Mouse (Mus musculus) hindbrain, embryonic 13.5 days (tissue): ENCODE data around the gene Brcc3. TPM values are rescaled to one million over a fixed set of nuclear protein-coding genes. Genes with fewer than 3 reads are reported as not detected.

ENCODE experiments used
- ATAC-seq: fragments of 200-750 bp; cut with Nextera tagmentation; 2 replicates; pipeline ENCODE4 v1.8.0; 2017; ENCODE audit warnings: moderate TSS enrichment; ENCODE audit not compliant: low FRiP score
- H3K27ac ChIP-seq: fragments of 300-500 bp; sonication (generic); 2 replicates; pipeline ENCODE4 v1.5.1; 2015; ENCODE audit warnings: inconsistent platforms, mild to moderate bottlenecking, moderate library complexity
- H3K27me3 ChIP-seq: fragments of 300-500 bp; sonication (generic); 2 replicates; pipeline ENCODE4 v1.6.1; 2015; ENCODE audit warnings: mild to moderate bottlenecking, inconsistent platforms
- H3K36me3 ChIP-seq: fragments of 300-500 bp; sonication (generic); 2 replicates; pipeline ENCODE4 v1.6.1; 2015; ENCODE audit warnings: mild to moderate bottlenecking, inconsistent platforms
- H3K4me1 ChIP-seq: fragments of 300-500 bp; sonication (generic); replicated peaks from 2 replicates; pipeline ENCODE4 v1.6.1; 2015; ENCODE audit warnings: inconsistent platforms
- H3K4me2 ChIP-seq: fragments of 300-500 bp; sonication (generic); 2 replicates; pipeline ENCODE4 v1.6.1; 2015; ENCODE audit warnings: inconsistent platforms, mild to moderate bottlenecking, moderate library complexity
- H3K4me3 ChIP-seq: fragments of 300-500 bp; sonication (generic); 2 replicates; pipeline ENCODE4 v1.5.1; 2015; ENCODE audit warnings: mild to moderate bottlenecking, inconsistent platforms
- H3K9ac ChIP-seq: fragments of 300-500 bp; sonication (generic); 2 replicates; pipeline ENCODE4 v1.6.1; 2015; ENCODE audit warnings: mild to moderate bottlenecking, inconsistent platforms
- H3K9me3 ChIP-seq: fragments of 300-500 bp; sonication (generic); 2 replicates; pipeline ENCODE4 v1.6.1; 2016; ENCODE audit warnings: inconsistent platforms
- WGBS: fragments of 180-500 bp; shearing (Covaris S2); methylation state at CpG from one replicate; pipeline ENCODE4 v1.1.7; 2015; 5-methylcytosine and 5-hydroxymethylcytosine counted together
- polyA plus RNA-seq: library from polyadenylated mRNA; unstranded; fragments of >200 nt; fragmentation: Nextera tagmentation; extraction: Ambion mirVana; gene quantifications from 2 replicates; pipeline ENCODE4 v1.2.1, GENCODE M21; 2015

Gene Brcc3
- polyA plus RNA-seq: 53.6 and 57.8 TPM in 2 replicates

- Histone ChIP-seq H3K9me3 (no peaks in the 10 kb centered on the region), H3K27ac (peak within 1 kb of the TSS; percentile 91), H3K9ac (peak within 1 kb of the TSS; percentile 68), H3K4me3 (peak within 1 kb of the TSS; percentile 50), H3K4me1 (no peaks in the 10 kb centered on the region), H3K27me3 (no peaks in the 10 kb centered on the region), H3K4me2 (peak within 1 kb of the TSS; percentile 54), H3K36me3 (no peaks in the 10 kb centered on the region)
- 16% methylated on average over 52 of the region's 52 CpGs for WGBS
- ATAC-seq: peak; percentile 100
Observed at GRCm38 (mm10) chrX:75415936-75416785, at the start of gene Brcc3, which contains the start of the genes Cmc4 and Mtcp1. Gene Brcc3 (plus strand): TSS chrX:75416628. Gene Cmc4 (minus strand): TSS chrX:75416584. Gene Mtcp1 (minus strand): TSS chrX:75416588.

DNA sequence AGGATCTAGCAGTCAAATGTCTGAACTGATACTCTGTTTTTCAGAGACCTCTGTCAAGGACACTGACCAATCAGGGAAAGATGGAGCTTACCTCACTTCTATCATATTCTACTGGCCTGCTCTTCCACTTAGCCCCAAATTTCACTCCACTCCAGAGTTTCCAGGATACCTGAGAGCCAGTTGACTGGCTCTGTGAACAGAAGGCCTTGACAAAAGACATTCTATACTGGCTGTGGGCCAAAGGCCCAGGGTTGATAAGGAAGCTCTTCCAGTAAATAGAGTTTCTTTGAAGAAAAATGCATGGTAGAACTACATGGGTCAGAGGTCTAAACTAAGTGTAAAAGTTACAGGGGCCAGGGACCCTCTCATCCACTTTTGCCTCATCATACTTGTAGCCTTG is 46.2 kb upstream of the Brcc3 start:
- Histone ChIP-seq H3K27ac (no peak overlapping the region), H3K9me3 (no peaks in the 10 kb centered on the region), H3K9ac (no peak overlapping the region), H3K4me2 (no peak overlapping the region), H3K4me3 (no peak overlapping the region), H3K4me1 (no peaks in the 10 kb centered on the region), H3K36me3 (no peaks in the 10 kb centered on the region), H3K27me3 (no peaks in the 10 kb centered on the region)
- ATAC-seq: no peak

DNA sequence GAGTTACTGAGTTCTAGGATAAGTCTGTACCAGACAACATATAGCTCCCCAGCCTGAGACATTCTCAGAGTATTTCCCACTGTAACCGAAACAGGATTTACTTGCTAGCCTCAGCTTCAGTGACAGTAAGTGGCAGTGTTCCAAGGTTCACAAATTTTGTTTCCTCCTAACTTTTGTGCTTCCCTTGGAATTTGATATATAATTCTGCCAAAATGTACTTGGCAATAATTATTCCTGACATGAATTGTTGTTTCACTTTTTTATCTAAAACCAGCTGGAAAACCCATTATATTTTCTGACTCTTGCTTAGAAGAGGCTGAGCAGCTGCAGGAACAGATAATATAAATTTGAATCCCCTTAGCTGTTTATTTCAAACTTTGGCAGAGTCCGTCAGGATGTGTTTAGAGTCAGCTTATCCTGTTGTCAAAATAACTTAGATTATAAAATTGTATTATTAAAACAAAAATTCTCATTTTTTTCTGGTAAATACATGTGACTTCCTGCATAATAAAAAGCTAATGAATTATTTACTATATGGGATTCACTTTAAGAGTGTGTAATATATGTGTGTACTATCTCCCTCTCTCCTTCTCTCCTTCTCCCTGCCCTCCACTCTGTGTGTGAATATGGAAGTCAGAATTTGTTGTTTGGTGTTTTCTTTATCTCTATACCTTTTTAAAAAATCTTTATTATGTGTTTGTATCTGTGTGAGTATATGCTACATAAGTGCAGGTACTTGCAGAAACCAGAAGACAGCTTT is 43.6 kb upstream of the Brcc3 start:
- H3K4me2 ChIP-seq: no peak overlapping the region
- no peak overlapping the region for H3K9ac ChIP-seq
- H3K9me3 ChIP-seq: no peaks in the 10 kb centered on the region
- 83% methylated on average over 2 of the region's 2 CpGs for WGBS
- no peaks in the 10 kb centered on the region for H3K4me1 ChIP-seq
- no peaks in the 10 kb centered on the region for H3K27me3 ChIP-seq
- no peak overlapping the region for H3K4me3 ChIP-seq
- ATAC-seq: no peak
- no peak overlapping the region for H3K27ac ChIP-seq
- H3K36me3 ChIP-seq: no peaks in the 10 kb centered on the region

- no peak overlapping the region for H3K4me2 ChIP-seq
- no peaks in the 10 kb centered on the region for H3K9me3 ChIP-seq
- ATAC-seq: no peak
- no peak overlapping the region for H3K9ac ChIP-seq
- H3K27me3 ChIP-seq: no peaks in the 10 kb centered on the region
- no peaks in the 10 kb centered on the region for H3K36me3 ChIP-seq
- H3K4me1 ChIP-seq: no peaks in the 10 kb centered on the region
- H3K4me3 ChIP-seq: no peak overlapping the region
- no peak overlapping the region for H3K27ac ChIP-seq
Observed at GRCm38 (mm10) chrX:75376815-75377214, 39.6 kb upstream of the Brcc3 start.

GRCm38 (mm10) chrX:75381176-75381575 is 35.3 kb upstream of the Brcc3 start:
- Histone ChIP-seq H3K36me3 (no peaks in the 10 kb centered on the region), H3K4me3 (no peak overlapping the region), H3K27ac (no peak overlapping the region), H3K4me1 (no peaks in the 10 kb centered on the region), H3K27me3 (no peaks in the 10 kb centered on the region), H3K9ac (no peak overlapping the region), H3K9me3 (no peaks in the 10 kb centered on the region), H3K4me2 (no peak overlapping the region)
- WGBS: 94% methylated on average over 1 of the region's 1 CpGs
- ATAC-seq: no peak

DNA sequence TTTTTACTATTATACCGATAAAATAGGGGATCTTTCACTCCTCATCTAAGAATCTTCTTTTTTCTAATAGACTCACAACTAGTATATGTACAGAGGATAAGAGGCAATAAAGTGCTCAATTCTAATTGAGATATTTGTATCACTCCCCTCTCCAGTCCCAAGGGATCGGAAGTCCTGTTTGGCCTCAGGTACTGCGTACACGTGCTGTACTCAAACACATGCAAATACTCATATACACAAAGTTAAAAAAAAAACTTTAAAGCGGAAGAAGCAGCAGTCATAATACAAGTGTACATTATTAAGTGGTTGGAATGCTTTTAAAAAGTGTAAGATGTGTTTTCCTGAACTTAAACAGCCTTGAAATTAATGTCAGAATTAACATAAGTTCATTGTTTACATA is 34.7 kb upstream of the Brcc3 start:
- Histone ChIP-seq H3K9ac (0 out of 2 replicates have a peak overlapping the region, but pooled peaks have one; percentile 73), H3K4me1 (no peaks in the 10 kb centered on the region), H3K4me3 (peak overlapping the region; percentile 53), H3K27ac (no peak overlapping the region), H3K27me3 (no peaks in the 10 kb centered on the region), H3K4me2 (peak overlapping the region; percentile 51), H3K36me3 (no peaks in the 10 kb centered on the region), H3K9me3 (no peaks in the 10 kb centered on the region)
- peak; percentile 10; the same call in 1 of the 2 replicates for ATAC-seq
- 74% methylated on average over 5 of the region's 5 CpGs for WGBS

DNA sequence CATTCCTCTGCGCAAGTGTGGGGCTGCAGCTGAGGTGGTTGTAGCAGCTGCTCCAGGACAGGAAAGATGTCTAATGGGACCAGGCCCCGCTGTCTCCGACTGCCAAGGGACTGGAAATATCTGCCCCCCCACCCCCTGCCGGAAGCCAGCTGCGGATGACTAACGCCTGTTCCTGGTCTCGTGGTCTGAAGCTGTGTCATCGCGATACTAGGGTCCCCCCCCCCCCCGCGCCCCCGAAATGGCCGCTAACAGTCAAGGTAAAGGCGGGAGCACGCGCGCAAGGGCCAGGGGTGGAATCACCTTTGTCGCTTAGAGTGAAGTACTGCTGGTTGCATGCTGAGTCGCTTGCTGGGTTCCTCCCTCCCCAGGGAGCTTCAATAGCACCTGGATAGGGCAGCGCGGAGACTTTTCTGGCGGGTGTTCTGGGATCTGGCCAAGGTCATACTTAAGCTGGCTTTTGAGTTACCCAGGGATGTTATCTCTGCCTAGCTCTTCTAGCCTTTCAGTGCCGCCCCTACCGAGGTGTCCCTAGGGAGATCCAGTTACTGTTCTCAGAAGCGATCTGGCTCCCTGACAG is 34.1 kb upstream of the Brcc3 start, which contains the start of the genes Fundc2 and F8:
TSS of gene Fundc2 (plus strand) at position 205 of the 577 bp plus-strand sequence.
TSS of gene F8 (minus strand) at position 421 of the 577 bp plus-strand sequence.
- 14% methylated on average over 17 of the region's 25 CpGs for WGBS

DNA sequence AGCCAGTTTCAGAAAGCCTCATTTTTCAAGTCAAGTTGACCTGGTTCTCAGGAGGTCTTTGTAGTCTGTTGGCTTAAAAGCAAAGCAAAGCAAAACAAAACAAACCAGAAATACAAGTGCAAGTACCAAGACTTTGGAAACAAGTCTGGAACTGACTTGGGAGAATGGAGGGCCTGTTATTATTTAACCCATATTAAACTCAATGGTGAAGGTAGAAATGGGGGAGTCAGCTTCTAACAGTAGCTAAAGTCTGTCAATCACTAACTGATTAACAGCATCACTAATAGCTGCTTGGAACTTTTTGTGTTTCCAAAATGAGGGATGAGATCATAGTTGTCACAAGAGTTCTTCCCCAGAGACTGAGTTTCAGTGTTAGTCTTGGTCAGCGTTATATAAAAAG is 17.0 kb upstream of the Brcc3 start:
- no peaks in the 10 kb centered on the region for H3K36me3 ChIP-seq
- no peak for ATAC-seq
- no peak overlapping the region for H3K4me3 ChIP-seq
- H3K27ac ChIP-seq: no peak overlapping the region
- no peaks in the 10 kb centered on the region for H3K9me3 ChIP-seq
- no peaks in the 10 kb centered on the region for H3K27me3 ChIP-seq
- 85% methylated on average over 1 of the region's 1 CpGs for WGBS
- H3K4me1 ChIP-seq: no peaks in the 10 kb centered on the region
- H3K4me2 ChIP-seq: no peak overlapping the region
- no peak overlapping the region for H3K9ac ChIP-seq

More for the DNA sequence above, 34.1 kb upstream of the Brcc3 start, which contains the start of the genes Fundc2 and F8:
- Histone ChIP-seq H3K4me3 (peak within 1 kb of the TSS; percentile 53), H3K9me3 (no peaks in the 10 kb centered on the region), H3K36me3 (no peaks in the 10 kb centered on the region), H3K4me1 (no peaks in the 10 kb centered on the region), H3K27me3 (no peaks in the 10 kb centered on the region), H3K9ac (peak within 1 kb of the TSS; percentile 73), H3K27ac (peak within 1 kb of the TSS; percentile 79), H3K4me2 (peak within 1 kb of the TSS; percentile 51)
- peak; percentile 99 for ATAC-seq

GRCm38 (mm10) chrX:75402668-75403067 is 13.8 kb upstream of the Brcc3 start:
- Histone ChIP-seq H3K27me3 (no peaks in the 10 kb centered on the region), H3K36me3 (no peaks in the 10 kb centered on the region), H3K4me2 (no peak overlapping the region), H3K9ac (no peak overlapping the region), H3K4me1 (no peaks in the 10 kb centered on the region), H3K27ac (no peak overlapping the region), H3K4me3 (no peak overlapping the region), H3K9me3 (no peaks in the 10 kb centered on the region)
- ATAC-seq: no peak
- 74% methylated on average over 2 of the region's 2 CpGs for WGBS

DNA sequence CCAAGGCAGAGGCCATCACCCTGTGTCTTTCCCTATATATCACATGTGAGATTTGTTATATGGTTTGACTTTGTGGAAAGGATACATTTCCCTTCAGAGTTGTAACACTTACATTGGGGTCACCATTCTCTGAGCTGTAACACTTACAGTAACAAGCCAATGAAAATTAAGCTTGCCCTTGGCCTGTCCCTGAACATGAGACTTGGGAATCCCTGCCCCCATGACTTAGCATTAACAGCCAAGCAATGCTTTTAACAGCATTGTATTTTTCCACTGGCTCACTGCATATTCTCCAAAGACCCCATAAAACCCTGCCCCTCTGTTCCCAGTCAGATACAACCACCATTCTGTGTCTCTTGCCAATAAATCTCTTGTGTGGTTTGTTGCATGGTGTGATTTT is 13.1 kb upstream of the Brcc3 start:
- no peak overlapping the region for H3K4me2 ChIP-seq
- H3K9ac ChIP-seq: no peak overlapping the region
- ATAC-seq: no peak
- no peaks in the 10 kb centered on the region for H3K36me3 ChIP-seq
- no peaks in the 10 kb centered on the region for H3K27me3 ChIP-seq
- no peaks in the 10 kb centered on the region for H3K4me1 ChIP-seq
- H3K4me3 ChIP-seq: no peak overlapping the region
- H3K9me3 ChIP-seq: no peaks in the 10 kb centered on the region
- H3K27ac ChIP-seq: no peak overlapping the region

GRCm38 (mm10) chrX:75409711-75410110 is 6.7 kb upstream of the Brcc3 start:
- no peaks in the 10 kb centered on the region for H3K36me3 ChIP-seq
- ATAC-seq: no peak

DNA sequence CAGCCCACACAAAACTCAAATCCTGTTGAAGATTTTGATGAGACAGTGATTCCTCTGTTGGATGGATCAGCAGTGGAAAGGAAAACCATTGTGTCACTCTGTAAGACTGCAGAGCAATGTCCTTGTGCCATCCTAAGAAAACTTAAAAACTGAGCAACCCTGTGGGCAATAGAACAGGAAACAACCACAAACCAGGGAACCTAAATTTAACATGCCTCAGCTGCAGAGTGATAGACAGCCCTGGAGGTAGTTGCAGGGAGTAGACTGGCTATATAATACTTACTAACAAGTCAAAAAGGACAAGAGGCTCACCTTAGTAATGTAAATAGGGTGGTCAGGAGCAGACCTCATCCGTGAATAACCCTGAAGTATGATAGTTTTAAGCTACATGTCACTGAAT is 38.2 kb downstream of the Brcc3 start:
- Histone ChIP-seq H3K36me3 (peaks cover 40% of the 10 kb centered on the region), H3K27me3 (no peaks in the 10 kb centered on the region), H3K9ac (no peak overlapping the region), H3K4me3 (no peak overlapping the region), H3K4me1 (no peaks in the 10 kb centered on the region), H3K27ac (no peak overlapping the region), H3K9me3 (no peaks in the 10 kb centered on the region), H3K4me2 (no peak overlapping the region)
- WGBS: 95% methylated on average over 1 of the region's 1 CpGs
- ATAC-seq: no peak

More at GRCm38 (mm10) chrX:75409711-75410110, 6.7 kb upstream of the Brcc3 start:
- H3K4me2 ChIP-seq: no peak overlapping the region
- H3K27ac ChIP-seq: no peak overlapping the region
- no peaks in the 10 kb centered on the region for H3K4me1 ChIP-seq
- no peaks in the 10 kb centered on the region for H3K9me3 ChIP-seq
- H3K9ac ChIP-seq: no peak overlapping the region
- WGBS: 89% methylated on average over 1 of the region's 1 CpGs
- H3K27me3 ChIP-seq: no peaks in the 10 kb centered on the region
- H3K4me3 ChIP-seq: no peak overlapping the region
